Mouse (Mus musculus) forebrain, embryonic 15.5 days (tissue): ENCODE results near the gene Nkx2-4. TPM values are rescaled to one million over a fixed set of nuclear protein-coding genes. Genes with fewer than 3 reads are reported as not detected.

Experiments used
- ATAC-seq: fragments of 200-750 bp; cut with Nextera tagmentation; replicated peaks from 2 replicates; pipeline ENCODE4 v1.8.0; 2017; ENCODE audit warnings: mild to moderate bottlenecking, moderate TSS enrichment, moderate library complexity
- H3K27ac ChIP-seq: fragments of 300-500 bp; sonication (generic); replicated peaks from 2 replicates; pipeline ENCODE4 v1.5.1; 2015; ENCODE audit warnings: mild to moderate bottlenecking, inconsistent platforms
- H3K27me3 ChIP-seq: fragments of 300-500 bp; sonication (generic); 2 replicates; pipeline ENCODE4 v1.6.1; 2015; ENCODE audit warnings: inconsistent platforms
- H3K36me3 ChIP-seq: fragments of 300-500 bp; sonication (generic); 2 replicates; pipeline ENCODE4 v1.6.1; 2015; ENCODE audit warnings: mild to moderate bottlenecking, inconsistent platforms
- H3K4me1 ChIP-seq: fragments of 300-500 bp; sonication (generic); 2 replicates; pipeline ENCODE4 v1.6.1; 2015; ENCODE audit warnings: inconsistent platforms
- H3K4me2 ChIP-seq: fragments of 300-500 bp; sonication (generic); replicated peaks from 2 replicates; pipeline ENCODE4 v1.6.1; 2015; ENCODE audit warnings: mild to moderate bottlenecking, inconsistent platforms
- H3K4me3 ChIP-seq: fragments of 300-500 bp; sonication (generic); 2 replicates; pipeline ENCODE4 v1.5.1; 2015; ENCODE audit warnings: mild to moderate bottlenecking, inconsistent platforms
- H3K9ac ChIP-seq: fragments of 300-500 bp; sonication (generic); replicated peaks from 2 replicates; pipeline ENCODE4 v1.6.1; 2015; ENCODE audit warnings: mild to moderate bottlenecking, inconsistent platforms
- H3K9me3 ChIP-seq: fragments of 300-500 bp; sonication (generic); 2 replicates; pipeline ENCODE4 v1.6.1; 2016; ENCODE audit warnings: inconsistent platforms
- WGBS: fragments of 180-500 bp; shearing (Covaris S2); methylation state at CpG from one replicate; pipeline ENCODE4 v1.1.7; 2015; ENCODE audit warnings: mixed read lengths; 5-methylcytosine and 5-hydroxymethylcytosine counted together
- polyA plus RNA-seq: library from polyadenylated mRNA; unstranded; fragments of >200 nt; fragmentation: Nextera tagmentation; extraction: Ambion mirVana; gene quantifications from 2 replicates; pipeline ENCODE4 v1.2.1, GENCODE M21; 2015

The Nkx2-4 gene
- polyA plus RNA-seq, result 0.31 and 0.76 TPM in 2 replicates

GRCm38 (mm10) chr2:147085072-147085870 is at the start of gene Nkx2-4:
Gene Nkx2-4 (minus strand): TSS chr2:147085445.
- Histone ChIP-seq H3K36me3 (no peaks in the 10 kb centered on the region), H3K9me3 (no peaks in the 10 kb centered on the region), H3K4me1 (peaks cover 17% of the 10 kb centered on the region), H3K27ac (no peak within 1 kb of the TSS), H3K4me3 (peak within 1 kb of the TSS; percentile 32), H3K9ac (no peak within 1 kb of the TSS), H3K4me2 (peak within 1 kb of the TSS; percentile 41), H3K27me3 (peaks cover 76% of the 10 kb centered on the region)
- under 1% methylated on average over 81 of the region's 82 CpGs for WGBS
- ATAC-seq, result peak; percentile 50

GRCm38 (mm10) chr2:147127366-147127765 is 42.1 kb upstream of the Nkx2-4 start:
- no peak overlapping the region for H3K9ac ChIP-seq
- H3K36me3 ChIP-seq, result no peaks in the 10 kb centered on the region
- ATAC-seq, result no peak
- H3K9me3 ChIP-seq, result no peaks in the 10 kb centered on the region
- no peak overlapping the region for H3K27ac ChIP-seq
- no peak overlapping the region for H3K4me2 ChIP-seq
- H3K4me3 ChIP-seq, result no peak overlapping the region
- no peaks in the 10 kb centered on the region for H3K4me1 ChIP-seq
- 74% methylated on average over 6 of the region's 6 CpGs for WGBS
- H3K27me3 ChIP-seq, result no peaks in the 10 kb centered on the region

- no peaks in the 10 kb centered on the region for H3K4me1 ChIP-seq
- no peak for ATAC-seq
- no peak overlapping the region for H3K27ac ChIP-seq
- no peaks in the 10 kb centered on the region for H3K9me3 ChIP-seq
- no peak overlapping the region for H3K4me2 ChIP-seq
- H3K4me3 ChIP-seq, result no peak overlapping the region
- H3K27me3 ChIP-seq, result no peaks in the 10 kb centered on the region
- H3K36me3 ChIP-seq, result no peaks in the 10 kb centered on the region
- no peak overlapping the region for H3K9ac ChIP-seq
- 94% methylated on average over 1 of the region's 1 CpGs for WGBS
Observed at GRCm38 (mm10) chr2:147119736-147120135, 34.5 kb upstream of the Nkx2-4 start.

GRCm38 (mm10) chr2:147086441-147086840 is 1.2 kb upstream of the Nkx2-4 start:
- Histone ChIP-seq H3K4me2 (no peak overlapping the region), H3K27me3 (peaks cover 67% of the 10 kb centered on the region), H3K9ac (no peak overlapping the region), H3K27ac (no peak overlapping the region), H3K36me3 (no peaks in the 10 kb centered on the region), H3K9me3 (no peaks in the 10 kb centered on the region), H3K4me1 (peaks cover 17% of the 10 kb centered on the region), H3K4me3 (no peak overlapping the region)
- WGBS, result 12% methylated on average over 5 of the region's 5 CpGs
- ATAC-seq, result no peak

GRCm38 (mm10) chr2:147085937-147086336 is 692 bp upstream of the Nkx2-4 start:
- H3K9me3 ChIP-seq, result no peaks in the 10 kb centered on the region
- no peak overlapping the region for H3K27ac ChIP-seq
- no peak for ATAC-seq
- no peak overlapping the region for H3K4me3 ChIP-seq
- no peaks in the 10 kb centered on the region for H3K36me3 ChIP-seq
- 5% methylated on average over 6 of the region's 6 CpGs for WGBS
- H3K9ac ChIP-seq, result no peak overlapping the region
- H3K4me2 ChIP-seq, result no peak overlapping the region
- peaks cover 72% of the 10 kb centered on the region for H3K27me3 ChIP-seq
- H3K4me1 ChIP-seq, result peaks cover 17% of the 10 kb centered on the region

GRCm38 (mm10) chr2:147084366-147085071 is 726 bp downstream of the Nkx2-4 start:
- no peak overlapping the region for H3K9ac ChIP-seq
- under 1% methylated on average over 98 of the region's 106 CpGs for WGBS
- peaks cover 17% of the 10 kb centered on the region for H3K4me1 ChIP-seq
- H3K27me3 ChIP-seq, result peaks cover 77% of the 10 kb centered on the region
- H3K9me3 ChIP-seq, result no peaks in the 10 kb centered on the region
- no peaks in the 10 kb centered on the region for H3K36me3 ChIP-seq
- peak; percentile 69 for ATAC-seq
- no peak overlapping the region for H3K27ac ChIP-seq
- H3K4me2 ChIP-seq, result peak overlapping the region; percentile 41
- H3K4me3 ChIP-seq, result peak overlapping the region; percentile 32

- H3K36me3 ChIP-seq, result no peaks in the 10 kb centered on the region
- peaks cover 17% of the 10 kb centered on the region for H3K4me1 ChIP-seq
- no peak overlapping the region for H3K9ac ChIP-seq
- no peaks in the 10 kb centered on the region for H3K9me3 ChIP-seq
- H3K27me3 ChIP-seq, result peaks cover 85% of the 10 kb centered on the region
- peak; percentile 49 for ATAC-seq
- no peak overlapping the region for H3K27ac ChIP-seq
- WGBS, result under 1% methylated on average over 70 of the region's 72 CpGs
- no peak overlapping the region for H3K4me2 ChIP-seq
- peak overlapping the region; percentile 32 for H3K4me3 ChIP-seq
Observed at GRCm38 (mm10) chr2:147083471-147084365, 1.5 kb downstream of the Nkx2-4 start.

GRCm38 (mm10) chr2:147082391-147082790 is 2.9 kb downstream of the Nkx2-4 start:
- Histone ChIP-seq H3K9ac (no peak overlapping the region), H3K9me3 (no peaks in the 10 kb centered on the region), H3K27ac (no peak overlapping the region), H3K4me3 (no peak overlapping the region), H3K4me1 (peaks cover 17% of the 10 kb centered on the region), H3K36me3 (0 out of 2 replicates have a peak, but pooled peaks cover 3% of the 10 kb centered on the region), H3K4me2 (no peak overlapping the region), H3K27me3 (peaks cover 80% of the 10 kb centered on the region)
- 56% methylated on average over 4 of the region's 4 CpGs for WGBS
- ATAC-seq, result no peak

GRCm38 (mm10) chr2:147074399-147074798 is 10.8 kb downstream of the Nkx2-4 start:
- no peaks in the 10 kb centered on the region for H3K9me3 ChIP-seq
- peak; percentile 23 for ATAC-seq
- no peak overlapping the region for H3K27ac ChIP-seq
- WGBS, result 47% methylated on average over 4 of the region's 4 CpGs
- no peak overlapping the region for H3K4me3 ChIP-seq
- H3K27me3 ChIP-seq, result peaks cover 12% of the 10 kb centered on the region
- peaks cover 6% of the 10 kb centered on the region; the same call in 1 of the 2 replicates for H3K4me1 ChIP-seq
- H3K4me2 ChIP-seq, result no peak overlapping the region
- H3K36me3 ChIP-seq, result peaks cover 38% of the 10 kb centered on the region
- no peak overlapping the region for H3K9ac ChIP-seq

- Histone ChIP-seq H3K27me3 (peaks cover 8% of the 10 kb centered on the region), H3K4me3 (no peak overlapping the region), H3K9ac (no peak overlapping the region), H3K4me2 (no peak overlapping the region), H3K27ac (no peak overlapping the region), H3K4me1 (peaks cover 6% of the 10 kb centered on the region; the same call in 1 of the 2 replicates), H3K36me3 (peaks cover 42% of the 10 kb centered on the region), H3K9me3 (no peaks in the 10 kb centered on the region)
- ATAC-seq, result peak; percentile 89
- WGBS, result 13% methylated on average over 2 of the region's 2 CpGs
Observed at GRCm38 (mm10) chr2:147073962-147074361, 11.3 kb downstream of the Nkx2-4 start.

GRCm38 (mm10) chr2:147070305-147070704 is 14.9 kb downstream of the Nkx2-4 start:
- H3K9me3 ChIP-seq, result no peaks in the 10 kb centered on the region
- no peaks in the 10 kb centered on the region for H3K27me3 ChIP-seq
- H3K4me3 ChIP-seq, result no peak overlapping the region
- no peak overlapping the region for H3K4me2 ChIP-seq
- ATAC-seq, result no peak
- H3K4me1 ChIP-seq, result peaks cover 10% of the 10 kb centered on the region; the same call in 1 of the 2 replicates
- WGBS, result 86% methylated on average over 1 of the region's 1 CpGs
- H3K27ac ChIP-seq, result no peak overlapping the region
- no peak overlapping the region for H3K9ac ChIP-seq
- H3K36me3 ChIP-seq, result peaks cover 24% of the 10 kb centered on the region; the same call in 1 of the 2 replicates
